Mouse (Mus musculus): ENCODE measurements at regions not wholly inside any gene's neighbourhood (a gene's known extent, or its start where the extent isn't known, plus 50 kb on each side); places are given as distances from the start of the nearest gene placed in this dataset.

GRCm38 (mm10) chr9:61033593-61033992, 239.3 kb downstream of the Uaca start:
- no peak overlapping the region for H3K4me3 ChIP-seq (ENCODE audit: insufficient read depth, low read length)
- H3K27ac ChIP-seq (ENCODE audit: insufficient read depth, low read length) = no peak overlapping the region
- no peaks in the 10 kb centered on the region for H3K4me1 ChIP-seq (ENCODE audit: control insufficient read depth, insufficient read depth, low read length)
- TF ChIP-seq CTCF (IDR thresholded peaks at IDR 0.05; ENCODE audit: extremely low read depth, insufficient read depth, low read length) (no peak), POLR2A (IDR thresholded peaks at IDR 0.05; ENCODE audit: extremely low read depth, insufficient read depth, low read length) (no peak)

- Histone ChIP-seq H3K4me3 (ENCODE audit: insufficient read depth, low read length) (no peak overlapping the region), H3K4me1 (ENCODE audit: control insufficient read depth, insufficient read depth, low read length) (no peaks in the 10 kb centered on the region), H3K27ac (ENCODE audit: insufficient read depth, low read length) (no peak overlapping the region)
- TF ChIP-seq POLR2A (IDR thresholded peaks at IDR 0.05; ENCODE audit: extremely low read depth, insufficient read depth, low read length) (no peak), CTCF (IDR thresholded peaks at IDR 0.05; ENCODE audit: extremely low read depth, insufficient read depth, low read length) (no peak)
Observed at GRCm38 (mm10) chr9:61042063-61042462, 247.7 kb downstream of the Uaca start.

- TF ChIP-seq CTCF (IDR thresholded peaks at IDR 0.05; ENCODE audit: extremely low read depth, insufficient read depth, low read length) (no peak), POLR2A (IDR thresholded peaks at IDR 0.05; ENCODE audit: extremely low read depth, insufficient read depth, low read length) (no peak)
- H3K4me3 ChIP-seq (ENCODE audit: insufficient read depth, low read length) = no peak overlapping the region
- no peaks in the 10 kb centered on the region for H3K4me1 ChIP-seq (ENCODE audit: control insufficient read depth, insufficient read depth, low read length)
- H3K27ac ChIP-seq (ENCODE audit: insufficient read depth, low read length) = no peak overlapping the region
Observed at GRCm38 (mm10) chr9:61044983-61045382, 250.6 kb downstream of the Uaca start.

GRCm38 (mm10) chr9:61046517-61046916, 252.2 kb downstream of the Uaca start:
- TF ChIP-seq POLR2A (IDR thresholded peaks at IDR 0.05; ENCODE audit: extremely low read depth, insufficient read depth, low read length) (no peak), CTCF (IDR thresholded peaks at IDR 0.05; ENCODE audit: extremely low read depth, insufficient read depth, low read length) (peak; percentile 81)
- Histone ChIP-seq H3K4me1 (ENCODE audit: control insufficient read depth, insufficient read depth, low read length) (no peaks in the 10 kb centered on the region), H3K4me3 (ENCODE audit: insufficient read depth, low read length) (no peak overlapping the region), H3K27ac (ENCODE audit: insufficient read depth, low read length) (no peak overlapping the region)

GRCm38 (mm10) chr9:61047289-61047688, 252.9 kb downstream of the Uaca start:
- TF ChIP-seq POLR2A (IDR thresholded peaks at IDR 0.05; ENCODE audit: extremely low read depth, insufficient read depth, low read length) (no peak), CTCF (IDR thresholded peaks at IDR 0.05; ENCODE audit: extremely low read depth, insufficient read depth, low read length) (no peak)
- Histone ChIP-seq H3K27ac (ENCODE audit: insufficient read depth, low read length) (no peak overlapping the region), H3K4me3 (ENCODE audit: insufficient read depth, low read length) (no peak overlapping the region), H3K4me1 (ENCODE audit: control insufficient read depth, insufficient read depth, low read length) (no peaks in the 10 kb centered on the region)

- H3K4me1 ChIP-seq (ENCODE audit: control insufficient read depth, insufficient read depth, low read length) = no peaks in the 10 kb centered on the region
- H3K4me3 ChIP-seq (ENCODE audit: insufficient read depth, low read length) = no peak overlapping the region
- no peak overlapping the region for H3K27ac ChIP-seq (ENCODE audit: insufficient read depth, low read length)
- TF ChIP-seq POLR2A (IDR thresholded peaks at IDR 0.05; ENCODE audit: extremely low read depth, insufficient read depth, low read length) (no peak), CTCF (IDR thresholded peaks at IDR 0.05; ENCODE audit: extremely low read depth, insufficient read depth, low read length) (no peak)
Observed at GRCm38 (mm10) chr9:61048576-61048975, 254.2 kb downstream of the Uaca start.

GRCm38 (mm10) chr9:61052621-61053020, 258.3 kb downstream of the Uaca start:
- TF ChIP-seq POLR2A (IDR thresholded peaks at IDR 0.05; ENCODE audit: extremely low read depth, insufficient read depth, low read length) (no peak), CTCF (IDR thresholded peaks at IDR 0.05; ENCODE audit: extremely low read depth, insufficient read depth, low read length) (no peak)
- Histone ChIP-seq H3K4me3 (ENCODE audit: insufficient read depth, low read length) (no peak overlapping the region), H3K4me1 (ENCODE audit: control insufficient read depth, insufficient read depth, low read length) (no peaks in the 10 kb centered on the region), H3K27ac (ENCODE audit: insufficient read depth, low read length) (no peak overlapping the region)

- Histone ChIP-seq H3K4me3 (ENCODE audit: insufficient read depth, low read length) (no peak overlapping the region), H3K4me1 (ENCODE audit: control insufficient read depth, insufficient read depth, low read length) (no peaks in the 10 kb centered on the region), H3K27ac (ENCODE audit: insufficient read depth, low read length) (no peak overlapping the region)
- TF ChIP-seq POLR2A (IDR thresholded peaks at IDR 0.05; ENCODE audit: extremely low read depth, insufficient read depth, low read length) (no peak), CTCF (IDR thresholded peaks at IDR 0.05; ENCODE audit: extremely low read depth, insufficient read depth, low read length) (0 out of 2 replicates have a peak, but pooled peaks have one; percentile 2)
Observed at GRCm38 (mm10) chr9:61054427-61054826, 260.1 kb downstream of the Uaca start.

GRCm38 (mm10) chr9:61055392-61055791, 261.1 kb downstream of the Uaca start:
- no peak overlapping the region for H3K4me3 ChIP-seq (ENCODE audit: insufficient read depth, low read length)
- H3K4me1 ChIP-seq (ENCODE audit: control insufficient read depth, insufficient read depth, low read length) = no peaks in the 10 kb centered on the region
- no peak overlapping the region for H3K27ac ChIP-seq (ENCODE audit: insufficient read depth, low read length)
- TF ChIP-seq CTCF (IDR thresholded peaks at IDR 0.05; ENCODE audit: extremely low read depth, insufficient read depth, low read length) (no peak), POLR2A (IDR thresholded peaks at IDR 0.05; ENCODE audit: extremely low read depth, insufficient read depth, low read length) (no peak)

GRCm38 (mm10) chr9:61055928-61056730, 261.8 kb downstream of the Uaca start:
- no peak for TF ChIP-seq POLR2A (IDR thresholded peaks at IDR 0.05; ENCODE audit: extremely low read depth, insufficient read depth, low read length)
- TF ChIP-seq CTCF (IDR thresholded peaks at IDR 0.05; ENCODE audit: extremely low read depth, insufficient read depth, low read length) = no peak
- H3K4me3 ChIP-seq (ENCODE audit: insufficient read depth, low read length) = no peak overlapping the region
- H3K4me1 ChIP-seq (ENCODE audit: control insufficient read depth, insufficient read depth, low read length) = no peaks in the 10 kb centered on the region
- no peak overlapping the region for H3K27ac ChIP-seq (ENCODE audit: insufficient read depth, low read length)
